Mouse (Mus musculus): ENCODE results near the gene Ier5.

Gene Ier5

GRCm38 (mm10) chr1:155102631-155103030 lies 3.2 kb upstream of the Ier5 start:
- in situ Hi-C loops (cut with MboI) = loop anchor here (5.0 kb wide), 1 partner anchor 35 kb away; no protein-coding TSS in a partner anchor

GRCm38 (mm10) chr1:155098486-155099279 lies 753 bp downstream of the Ier5 start:
- in situ Hi-C loops (cut with MboI) = loop anchor here (5.0 kb wide), 1 partner anchor 46 kb away; no protein-coding TSS in a partner anchor

GRCm38 (mm10) chr1:155097931-155098485 lies 1.4 kb downstream of the Ier5 start:
- in situ Hi-C loops (cut with MboI) = loop anchor here (5.0 kb wide), 1 partner anchor 46 kb away; no protein-coding TSS in a partner anchor

GRCm38 (mm10) chr1:155097354-155097753 lies 2.1 kb downstream of the Ier5 start:
- in situ Hi-C loops (cut with MboI) = loop anchor here (5.0 kb wide), 1 partner anchor 45 kb away; no protein-coding TSS in a partner anchor

- in situ Hi-C loops (cut with MboI) = loop anchor here (5.0 kb wide), 1 partner anchor 44 kb away; no protein-coding TSS in a partner anchor
Measured at GRCm38 (mm10) chr1:155096620-155097261, 2.7 kb downstream of the Ier5 start.

- in situ Hi-C loops (cut with MboI) = no loop called here
Measured at GRCm38 (mm10) chr1:155093971-155094707, 5.3 kb downstream of the Ier5 start.

GRCm38 (mm10) chr1:155093145-155093791 lies 6.2 kb downstream of the Ier5 start:
- in situ Hi-C loops (cut with MboI) = no loop called here

- in situ Hi-C loops (cut with MboI) = no loop called here
Measured at GRCm38 (mm10) chr1:155091842-155092800, 7.3 kb downstream of the Ier5 start.

- in situ Hi-C loops (cut with MboI) = no loop called here
Measured at GRCm38 (mm10) chr1:155091374-155091841, 8.0 kb downstream of the Ier5 start.

GRCm38 (mm10) chr1:155090736-155091135 lies 8.7 kb downstream of the Ier5 start:
- in situ Hi-C loops (cut with MboI) = no loop called here

GRCm38 (mm10) chr1:155090327-155090726 lies 9.1 kb downstream of the Ier5 start:
- in situ Hi-C loops (cut with MboI) = no loop called here

- in situ Hi-C loops (cut with MboI) = no loop called here
Measured at GRCm38 (mm10) chr1:155088847-155089603, 10.4 kb downstream of the Ier5 start.

GRCm38 (mm10) chr1:155088046-155088445 lies 11.4 kb downstream of the Ier5 start:
- in situ Hi-C loops (cut with MboI) = no loop called here

- in situ Hi-C loops (cut with MboI) = no loop called here
Measured at GRCm38 (mm10) chr1:155086893-155087292, 12.5 kb downstream of the Ier5 start.

- in situ Hi-C loops (cut with MboI) = no loop called here
Measured at GRCm38 (mm10) chr1:155086416-155086815, 13.0 kb downstream of the Ier5 start.

GRCm38 (mm10) chr1:155084839-155085238 lies 14.6 kb downstream of the Ier5 start:
- in situ Hi-C loops (cut with MboI) = no loop called here

- in situ Hi-C loops (cut with MboI) = no loop called here
Measured at GRCm38 (mm10) chr1:155083271-155084265, 15.9 kb downstream of the Ier5 start.

- in situ Hi-C loops (cut with MboI) = no loop called here
Measured at GRCm38 (mm10) chr1:155082965-155083268, 16.5 kb downstream of the Ier5 start.
